Mouse (Mus musculus) cerebellum, postnatal 36 days (tissue): ENCODE measurements around the gene Arhgap17.

Experiments
- DNase-seq, 2 experiments: peaks; one replicate each; pipeline ENCODE4 v3.0.0; 2021 to 2022; ENCODE audit warnings: mixed read lengths in 2 of 2

Arhgap17 gene

DNA sequence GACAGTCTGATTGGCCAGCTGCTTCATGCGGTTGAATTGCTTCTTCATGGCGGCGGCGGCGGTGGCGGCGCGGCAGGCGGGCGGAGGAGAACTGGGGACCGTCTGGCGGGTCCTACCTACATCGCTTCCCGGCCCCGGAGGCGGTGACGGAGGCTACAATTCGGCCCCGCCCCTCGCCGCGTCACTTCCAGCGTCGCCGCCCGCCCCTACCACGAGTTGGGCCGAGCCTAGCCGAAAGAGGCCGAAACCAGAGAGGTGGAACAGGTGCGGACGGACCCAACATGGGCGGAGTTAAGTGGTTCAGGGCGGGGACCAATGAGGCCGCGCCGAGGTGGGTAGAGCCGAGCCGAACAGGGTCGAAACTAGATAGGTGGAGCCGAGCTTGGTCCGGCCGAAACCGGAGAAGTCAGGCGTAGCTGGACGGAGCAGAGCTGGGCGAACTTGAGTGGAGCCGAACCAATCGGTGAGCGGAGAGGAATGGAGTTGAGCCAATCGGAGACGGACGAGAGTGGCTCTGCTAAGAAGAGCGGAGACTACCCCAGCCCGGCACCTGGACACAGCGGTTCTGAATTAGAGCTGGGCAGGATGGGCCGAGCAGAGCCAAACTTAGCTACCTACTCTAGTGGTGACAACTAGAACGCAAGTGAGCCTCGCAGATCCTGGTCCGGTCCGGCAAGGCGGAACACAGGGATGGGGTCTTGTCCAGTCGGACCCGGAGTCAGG is at the start of gene Arhgap17, which contains the start of gene Lcmt1:
TSS of gene Arhgap17 (minus strand) at position 157 of the 723 bp plus-strand sequence.
TSS of gene Lcmt1 (plus strand) at position 26 of the 723 bp plus-strand sequence.
- peak; percentile 97 to 98 for DNase-seq

DNA sequence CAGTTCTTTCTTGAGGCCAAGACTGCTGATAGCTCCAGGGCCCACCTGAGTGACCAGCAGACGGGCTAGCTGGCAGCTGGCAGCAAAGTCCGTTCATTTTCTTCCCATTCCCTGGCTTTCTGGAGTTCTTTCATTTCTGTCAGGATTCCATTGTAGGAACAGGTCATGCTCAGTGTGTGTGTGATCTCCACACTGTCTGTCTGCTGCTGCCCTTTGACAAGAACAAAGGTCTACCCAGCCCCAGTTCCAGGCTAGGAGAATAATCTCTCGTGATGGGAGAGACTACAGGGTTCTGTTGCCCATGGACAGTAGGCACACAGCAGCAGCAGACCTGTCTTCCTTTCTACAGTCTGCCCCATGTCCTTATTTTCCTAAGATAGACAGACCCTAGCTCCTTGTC is 47.9 kb upstream of the Arhgap17 start:
- DNase-seq, result peak in 1 of 2 experiments; percentile 2

DNA sequence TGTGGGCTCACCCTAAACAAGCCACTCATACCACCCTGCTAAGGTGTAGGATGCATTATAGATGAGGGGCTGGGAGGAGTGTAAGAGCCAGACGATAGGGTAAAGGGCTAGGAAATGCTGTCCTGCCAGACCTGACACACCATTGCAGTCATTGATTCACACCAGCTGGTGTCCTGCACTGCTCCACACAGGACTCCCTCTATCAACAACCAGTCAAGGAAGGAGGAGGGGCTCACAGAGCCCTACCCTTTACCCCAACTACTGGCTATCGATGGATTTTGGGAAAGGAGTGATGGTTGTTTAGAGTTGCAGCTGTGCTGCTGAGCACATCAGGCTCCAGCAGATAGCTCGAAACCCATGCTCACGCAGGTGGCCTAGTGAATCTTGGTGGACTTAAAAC is 47.1 kb upstream of the Arhgap17 start:
- peak in 1 of 2 experiments; percentile 1 for DNase-seq

DNA sequence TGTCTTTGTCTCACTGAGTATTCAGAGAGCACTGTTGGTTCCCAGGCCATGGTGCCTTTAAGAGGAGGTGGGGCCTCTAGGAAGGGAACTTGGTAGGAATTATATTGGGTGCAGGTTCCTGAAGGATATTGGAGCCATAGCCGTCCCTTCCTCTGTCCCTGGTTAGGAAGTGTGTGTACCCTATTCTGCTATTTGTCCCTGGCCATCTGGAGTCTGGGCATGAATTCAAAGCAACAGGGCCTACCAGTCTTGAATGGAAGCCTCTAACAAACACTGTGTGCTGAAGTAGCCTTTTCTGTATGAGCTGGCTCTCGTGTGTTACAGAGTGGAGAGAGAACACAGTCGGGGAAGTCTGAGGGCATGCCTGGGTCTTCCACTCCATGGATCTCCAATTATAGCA is 42.4 kb upstream of the Arhgap17 start:
- peak; percentile 80 to 87 for DNase-seq

DNA sequence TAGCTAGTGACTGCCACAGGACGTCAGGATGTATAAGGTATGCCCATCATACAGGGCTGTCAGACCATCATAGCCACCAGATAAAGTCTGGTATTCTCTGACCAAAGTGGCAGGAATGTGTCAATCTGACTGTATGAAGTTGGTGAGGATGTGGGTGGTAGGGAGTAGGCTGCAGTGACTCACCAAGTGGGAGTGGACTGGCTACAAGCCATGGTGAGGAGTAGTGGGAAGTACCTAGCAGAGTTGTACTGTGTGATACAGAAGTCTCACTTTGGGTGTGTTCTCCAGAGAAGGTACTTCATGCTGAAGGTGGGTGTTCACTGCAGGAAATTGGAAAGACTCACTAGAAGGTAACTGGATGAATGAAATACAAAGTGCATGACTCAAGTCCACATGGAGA is 41.4 kb upstream of the Arhgap17 start:
- DNase-seq, result no peak

DNA sequence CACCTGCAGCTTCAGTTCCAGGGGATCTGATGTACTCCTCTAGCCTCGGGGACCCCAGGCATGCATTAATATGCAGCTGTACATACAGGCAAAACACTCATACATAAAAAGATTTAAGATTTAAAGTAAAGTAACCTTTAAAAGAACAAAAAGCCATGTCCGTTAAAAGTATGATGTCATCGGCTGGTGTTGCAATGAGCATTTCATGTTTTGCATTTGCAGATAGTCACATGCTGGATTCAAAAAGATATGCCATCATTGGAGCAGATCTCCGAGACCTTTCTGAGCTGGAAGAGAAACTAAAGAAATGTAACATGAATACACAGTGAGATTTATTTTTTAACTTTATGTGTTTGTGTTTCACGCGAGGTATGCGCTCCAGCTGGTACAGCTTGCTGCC is 40.8 kb upstream of the Arhgap17 start:
- no peak for DNase-seq

DNA sequence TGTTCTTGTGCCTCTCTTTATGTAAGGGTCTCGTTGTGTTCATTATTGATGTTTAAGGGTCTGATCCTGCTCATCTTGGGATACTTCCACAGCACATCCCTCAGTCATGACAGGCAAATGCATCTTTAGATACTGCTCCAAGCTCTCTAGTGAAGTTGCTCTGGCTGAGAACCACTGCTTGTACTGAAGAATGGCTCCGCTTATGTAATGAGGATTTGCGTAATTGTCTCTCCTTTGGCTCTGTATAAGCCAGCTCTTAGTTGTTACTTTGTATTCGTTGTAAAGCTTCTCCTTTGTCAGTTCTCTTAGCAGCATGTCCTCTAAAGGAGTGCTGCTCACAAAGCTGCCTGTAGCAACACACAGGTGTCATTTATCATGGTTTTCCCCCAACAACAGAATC is 37.3 kb upstream of the Arhgap17 start:
- no peak for DNase-seq

DNA sequence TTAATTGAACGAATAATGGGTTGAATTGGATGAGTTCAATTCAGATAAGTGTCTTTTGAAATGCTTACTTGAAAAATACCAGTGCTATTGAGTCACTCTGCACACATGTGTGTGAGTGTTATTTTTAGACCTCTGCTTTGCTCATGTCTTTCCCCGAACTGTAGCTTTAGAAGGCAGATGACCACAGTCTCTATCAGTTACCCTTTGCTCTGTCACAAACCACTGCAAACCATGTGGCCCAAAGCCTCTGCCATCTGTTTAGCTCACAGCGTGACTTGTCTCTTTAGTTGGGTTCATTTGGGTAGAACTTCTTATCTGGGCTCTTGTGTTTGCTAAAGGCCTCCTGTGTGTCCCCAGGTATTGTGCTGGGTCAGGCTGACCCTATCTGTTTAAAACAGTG is 35.9 kb upstream of the Arhgap17 start:
- DNase-seq, result peak in 1 of 2 experiments; percentile 29

DNA sequence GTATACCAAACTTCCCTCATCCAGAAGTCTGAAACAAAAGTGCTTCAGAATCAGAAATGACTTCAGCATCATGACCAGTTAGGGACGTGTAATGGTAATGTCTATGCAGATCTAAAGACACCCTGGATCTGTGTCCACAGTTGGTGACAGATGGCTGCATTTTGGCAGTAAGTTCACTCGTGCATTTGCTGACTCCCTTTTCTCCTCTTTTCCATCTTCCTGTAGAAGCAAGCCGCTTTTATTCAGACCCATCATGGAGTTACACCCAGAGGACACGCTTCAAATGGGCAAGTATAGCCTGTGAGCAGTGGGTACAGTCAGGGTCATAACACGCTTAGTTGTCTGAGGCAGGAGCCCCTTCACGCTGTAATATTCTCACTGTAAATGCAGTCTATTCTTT is 34.5 kb upstream of the Arhgap17 start:
- DNase-seq, result peak; percentile 56 to 64

DNA sequence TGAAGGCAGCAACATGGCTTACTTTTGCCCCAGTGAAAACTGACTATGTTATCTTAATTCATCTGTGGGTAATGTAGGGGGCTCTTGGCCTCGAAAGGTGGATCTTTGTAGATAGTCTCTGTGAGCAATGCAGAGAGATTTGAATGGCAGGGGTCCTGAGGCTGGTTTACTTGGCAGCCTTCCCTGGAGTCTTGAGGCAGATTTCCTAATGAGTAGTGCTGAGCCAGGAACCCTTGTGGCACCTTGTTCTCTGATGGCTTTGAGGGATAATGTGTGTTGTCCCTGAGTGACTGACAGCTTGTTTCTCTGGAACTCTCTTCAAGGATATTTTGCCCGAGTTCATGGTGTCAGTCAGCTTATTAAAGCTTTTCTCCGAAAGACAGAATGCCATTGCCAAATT is 31.4 kb upstream of the Arhgap17 start:
- DNase-seq, result peak in 1 of 2 experiments; percentile 12

DNA sequence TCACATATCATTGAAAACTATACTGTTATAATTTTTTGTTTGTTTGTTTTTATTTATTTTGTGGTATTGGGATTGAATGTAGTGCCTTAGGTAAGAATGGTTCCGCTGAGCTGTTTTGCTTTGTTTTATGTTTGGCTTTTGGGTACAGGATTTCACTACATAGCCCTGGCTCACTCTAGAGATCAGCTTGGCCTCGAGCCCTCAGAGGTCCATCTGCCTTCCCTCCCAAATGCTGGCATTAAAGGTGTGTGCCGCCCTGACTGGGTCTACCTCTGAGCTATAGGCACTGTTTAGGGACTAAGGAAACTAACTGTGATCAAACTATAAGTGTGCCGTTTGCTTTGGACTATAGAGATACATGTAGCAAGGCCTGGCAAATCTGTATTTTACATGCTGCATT is 29.6 kb upstream of the Arhgap17 start:
- peak; percentile 75 to 78 for DNase-seq

DNA sequence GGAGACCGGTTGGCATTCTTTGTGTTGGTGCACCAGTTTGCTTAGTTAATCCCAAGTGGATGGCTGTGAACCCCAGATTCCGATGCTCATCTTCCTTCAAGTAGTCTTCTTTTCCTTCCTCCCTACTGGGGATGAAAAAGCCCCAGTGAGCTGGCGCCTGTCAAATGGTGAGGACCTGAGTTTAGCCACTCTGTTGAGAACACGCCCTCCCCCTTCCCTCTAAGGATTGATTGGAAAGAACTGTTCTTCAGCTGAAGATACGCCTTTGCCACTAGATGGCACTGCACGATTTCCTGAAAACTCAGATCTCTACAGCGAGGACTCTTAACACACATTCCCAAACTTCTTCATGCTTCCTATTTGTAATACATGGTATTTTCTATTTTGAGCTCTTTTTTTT is 29.1 kb upstream of the Arhgap17 start:
- peak; percentile 52 to 68 for DNase-seq

DNA sequence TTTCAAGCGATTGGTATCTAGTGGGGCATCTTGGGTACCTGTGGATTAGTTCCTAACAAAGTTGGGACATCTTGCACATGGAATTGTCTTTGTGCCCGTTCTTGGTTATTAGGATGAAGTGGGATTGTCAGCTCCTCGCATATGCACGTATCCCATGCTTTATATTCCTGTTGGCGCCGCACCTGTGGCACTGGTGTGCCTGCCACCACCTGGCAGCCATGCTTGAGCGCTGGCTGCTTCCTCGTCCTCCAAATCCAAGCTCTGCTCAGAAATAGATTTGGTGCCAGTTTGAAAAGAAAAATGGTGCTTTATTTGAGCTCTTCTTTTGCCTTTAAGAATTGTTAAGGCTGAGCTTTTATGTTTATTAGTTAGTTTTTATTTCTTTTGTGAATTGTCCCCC is 28.2 kb upstream of the Arhgap17 start:
- peak; percentile 46 to 48 for DNase-seq

DNA sequence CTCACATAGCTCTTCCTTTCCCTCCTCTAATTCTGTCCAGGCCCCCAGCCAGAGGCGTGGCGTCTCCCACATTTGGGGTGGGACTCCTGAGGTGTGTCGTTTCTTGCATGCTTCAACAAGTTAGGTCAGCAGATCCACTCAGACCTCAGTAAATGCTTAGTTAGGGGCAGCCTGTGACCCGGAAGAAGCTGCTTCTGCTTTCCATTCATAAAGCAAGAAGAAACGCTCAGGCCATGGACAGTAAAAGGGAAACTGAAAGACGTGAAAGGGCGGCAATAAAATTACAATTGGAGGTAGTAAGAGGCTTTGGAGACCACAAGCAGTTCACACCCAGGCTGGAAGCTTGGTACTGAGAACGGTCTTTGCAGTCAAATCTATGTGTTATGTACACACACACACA is 27.7 kb upstream of the Arhgap17 start:
- no peak for DNase-seq

DNA sequence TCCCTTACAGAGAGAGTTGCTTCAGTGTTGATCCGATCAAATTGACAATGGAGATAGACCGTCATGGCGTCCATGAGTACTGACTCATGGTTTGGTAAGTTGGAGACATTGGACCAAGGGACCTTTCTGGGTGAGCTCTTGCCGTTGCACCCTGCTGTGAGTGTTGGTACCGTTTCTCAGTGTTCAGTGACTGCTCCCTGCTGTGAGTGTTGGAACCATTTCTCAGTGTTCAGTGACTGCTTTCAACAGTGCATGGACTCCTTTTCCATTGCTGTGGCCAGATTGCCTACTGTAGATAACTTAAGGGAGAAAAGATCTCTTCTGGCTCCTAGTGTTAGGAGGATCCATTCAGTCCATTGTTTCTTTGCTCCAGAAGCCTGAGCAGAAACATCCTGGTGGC is 27.2 kb upstream of the Arhgap17 start:
- peak in 1 of 2 experiments; percentile 43 for DNase-seq

DNA sequence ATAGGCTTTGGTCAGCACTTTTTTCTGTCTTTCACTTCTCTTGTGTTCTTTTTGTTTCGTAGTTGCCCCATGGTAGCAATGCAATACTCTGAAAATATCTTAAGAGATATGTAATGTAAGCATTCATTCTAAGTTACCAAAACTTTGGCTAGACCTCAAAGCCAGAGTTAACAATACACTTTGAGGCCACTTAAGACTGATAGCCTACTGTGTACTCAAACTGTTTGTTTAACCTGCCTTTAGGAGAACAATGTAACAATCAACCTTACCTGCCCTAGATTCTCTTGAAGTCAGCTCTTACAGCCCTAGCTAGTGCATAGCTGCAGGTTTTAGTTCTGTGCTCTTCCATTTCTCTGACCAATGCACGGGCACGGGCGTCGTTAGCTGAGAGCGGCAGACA is 24.6 kb upstream of the Arhgap17 start:
- DNase-seq, result no peak

DNA sequence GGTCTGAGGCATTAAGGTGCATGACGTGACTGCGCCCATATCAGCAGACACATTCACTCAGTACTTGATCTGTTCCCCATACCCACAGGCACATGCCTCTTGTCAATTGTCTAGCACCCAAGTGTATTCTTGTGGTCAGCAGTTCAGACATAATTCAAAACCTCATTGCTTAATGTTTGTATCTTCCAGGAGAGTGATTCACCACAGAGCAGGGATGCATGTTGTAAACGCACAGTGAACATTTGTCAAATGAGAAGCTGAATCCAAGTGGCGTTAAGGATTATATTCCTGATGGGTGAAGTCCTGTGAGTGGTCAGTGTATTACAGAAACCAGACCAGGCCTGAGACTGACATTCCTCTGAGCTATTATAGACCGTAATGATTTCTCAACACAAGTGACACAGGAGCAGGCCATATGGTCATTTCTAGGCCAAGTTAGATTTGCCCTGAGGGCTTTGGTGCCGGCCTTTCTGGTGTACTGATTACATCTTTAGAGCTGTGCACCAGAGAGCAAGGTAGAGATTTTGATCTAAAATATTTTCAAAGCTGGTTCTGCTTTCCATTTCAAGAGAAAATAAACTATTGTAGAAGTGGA is 20.1 kb upstream of the Arhgap17 start:
- peak in 1 of 2 experiments; percentile 40 for DNase-seq

DNA sequence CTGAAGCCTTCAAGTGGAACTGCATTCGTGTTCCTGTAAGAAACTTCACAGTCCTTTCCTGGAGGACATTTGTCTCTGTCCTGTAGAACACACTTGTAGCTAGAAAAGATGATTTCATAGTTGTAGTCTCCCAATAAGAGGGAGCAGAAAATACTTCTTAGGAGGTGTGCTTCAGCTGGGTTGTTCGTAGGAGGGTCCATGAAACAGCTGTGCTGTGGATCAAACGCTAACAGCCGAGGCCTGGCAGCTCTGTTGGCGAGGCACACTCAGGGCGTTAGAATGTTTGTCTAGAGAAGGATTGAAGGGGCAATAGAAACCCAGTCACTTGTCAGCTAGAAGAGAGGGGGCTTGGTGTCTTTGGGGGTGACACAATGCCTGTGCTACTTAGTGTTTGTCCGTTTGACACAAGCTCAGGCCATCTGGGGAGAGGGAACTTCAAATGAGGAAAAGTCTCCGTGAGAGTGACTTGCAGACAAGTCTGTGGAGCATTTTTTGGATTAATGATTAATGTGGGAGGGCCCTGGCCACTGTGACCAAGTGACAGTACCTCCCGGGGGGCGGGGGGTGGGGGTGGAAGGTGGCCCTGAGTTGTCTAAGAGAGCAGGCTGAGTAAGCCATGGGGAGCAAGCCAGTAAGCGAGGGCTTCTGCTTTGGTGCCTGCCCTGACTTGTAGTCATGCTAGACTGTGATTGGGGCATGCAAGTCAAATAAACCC is 16.1 kb upstream of the Arhgap17 start:
- no peak for DNase-seq

DNA sequence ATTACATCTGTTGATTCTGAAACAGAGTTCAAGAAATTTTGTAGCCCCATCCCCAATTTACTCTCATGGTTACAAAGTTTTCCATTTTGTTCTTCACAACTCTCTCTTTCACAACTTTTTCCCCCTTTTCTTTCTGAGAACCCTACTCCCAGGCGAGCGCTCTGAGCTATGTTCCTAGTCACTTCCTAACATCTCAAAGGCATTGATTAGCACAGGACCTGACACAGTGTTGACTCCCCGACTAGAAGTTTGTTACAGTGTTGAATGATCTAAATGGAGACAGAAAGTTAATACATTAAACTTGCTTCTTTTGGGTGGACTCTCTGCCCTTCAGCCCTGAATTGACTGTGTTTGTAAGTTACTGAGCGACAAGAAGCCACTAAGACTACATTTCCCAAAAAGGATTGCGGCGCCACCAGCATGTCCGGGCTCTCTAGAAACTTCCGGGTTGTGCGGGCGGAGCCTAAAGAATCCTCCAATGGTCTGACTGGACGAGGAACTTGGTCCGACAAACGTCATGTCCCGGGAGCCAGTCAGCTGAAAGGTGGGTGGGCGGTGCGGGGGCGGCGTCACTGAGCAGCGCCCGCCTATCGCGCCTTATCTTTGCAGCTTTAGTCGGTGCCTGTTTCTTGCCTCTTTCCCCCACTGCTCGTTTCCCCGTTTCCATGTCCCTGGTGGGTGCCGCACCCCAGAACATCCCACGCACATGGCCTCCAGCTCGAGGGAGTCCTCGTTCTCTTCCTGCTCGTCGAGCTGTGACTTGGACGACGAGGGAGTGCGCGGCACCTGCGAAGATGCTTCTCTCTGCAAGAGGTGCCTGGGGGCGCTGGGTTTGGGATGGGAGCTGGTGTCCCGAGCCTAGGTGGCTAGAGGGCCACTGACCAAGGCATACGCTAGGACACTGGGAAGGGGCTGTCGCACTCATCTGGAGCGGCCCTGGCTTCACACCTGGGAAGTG is 8.0 kb upstream of the Arhgap17 start:
- DNase-seq, result peak; percentile 92 to 93

DNA sequence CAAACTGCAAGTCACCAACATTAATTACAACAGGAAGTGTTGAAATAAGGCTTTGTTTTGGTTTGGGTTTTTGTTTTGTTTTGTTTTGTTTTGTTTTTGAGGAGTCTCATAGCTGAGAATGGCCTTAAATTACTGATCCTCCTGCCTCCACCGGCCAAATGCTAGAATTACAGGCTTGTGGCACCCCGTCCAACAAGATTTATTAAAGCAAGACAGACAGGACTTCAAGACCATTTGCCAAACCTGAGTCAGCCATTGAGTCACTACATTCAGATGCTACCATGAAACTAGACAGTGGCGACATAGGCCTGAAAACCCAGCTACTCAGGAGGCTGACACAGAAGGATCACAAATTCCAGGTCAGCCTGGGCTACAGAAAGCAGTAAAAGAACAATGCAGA is 1.8 kb upstream of the Arhgap17 start:
- no peak for DNase-seq

DNA sequence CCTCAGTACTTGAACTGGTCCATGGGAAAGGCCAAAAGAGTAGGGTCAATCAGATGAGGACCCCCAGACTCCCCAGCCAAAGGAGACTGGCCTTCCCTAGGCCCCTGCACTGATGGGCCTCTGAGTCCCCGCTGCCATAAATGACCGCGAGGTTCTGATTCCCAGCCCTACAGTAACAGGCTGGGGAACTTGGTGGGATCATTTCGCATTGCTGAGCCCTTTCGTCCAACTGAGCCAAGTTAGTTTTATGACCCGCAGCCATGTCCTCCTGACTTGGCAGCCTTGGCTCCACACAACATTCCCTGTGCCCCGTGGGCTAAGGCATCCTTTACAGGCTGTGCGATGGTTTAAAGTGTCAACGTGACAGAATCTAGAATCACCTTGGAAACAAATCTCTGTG is 985 bp upstream of the Arhgap17 start:
- DNase-seq, result peak in 1 of 2 experiments; percentile 16
